Mouse (Mus musculus) limb, embryonic 14.5 days (tissue): Measurements from ENCODE around the gene Cep70. TPM values are rescaled to one million over a fixed set of nuclear protein-coding genes. Genes with fewer than 3 reads are reported as not detected.

Experiments
- ATAC-seq: fragments of 200-750 bp; cut with Nextera tagmentation; 2 replicates; pipeline ENCODE4 v1.8.0; 2017; ENCODE audit warnings: low read depth, moderate number of reproducible peaks, moderate TSS enrichment; ENCODE audit not compliant: low FRiP score
- DNase-seq: peaks from one replicate; pipeline ENCODE4 v3.0.0-alpha.2; 2015; ENCODE audit warnings: low spot score
- H3K27ac ChIP-seq: fragments of 300-500 bp; sonication (generic); replicated peaks from 2 replicates; pipeline ENCODE4 v1.5.1; 2014; ENCODE audit warnings: low read depth, mild to moderate bottlenecking, low read length, moderate library complexity, mixed read lengths
- H3K27me3 ChIP-seq: fragments of 300-500 bp; sonication (generic); 2 replicates; pipeline ENCODE4 v1.6.1; 2014; ENCODE audit warnings: low read length, mixed read lengths; ENCODE audit not compliant: control insufficient read depth, insufficient read depth
- H3K36me3 ChIP-seq: fragments of 300-500 bp; sonication (generic); 2 replicates; pipeline ENCODE4 v1.6.1; 2014; ENCODE audit warnings: mild to moderate bottlenecking, low read length, moderate library complexity, mixed read lengths; ENCODE audit not compliant: control insufficient read depth, insufficient read depth
- H3K4me1 ChIP-seq: fragments of 300-500 bp; sonication (generic); 2 replicates; pipeline ENCODE4 v1.6.1; 2014; ENCODE audit warnings: antibody characterized with exemption, low read length, mixed read lengths; ENCODE audit not compliant: control insufficient read depth, insufficient read depth
- H3K4me2 ChIP-seq: fragments of 300-500 bp; sonication (generic); replicated peaks from 2 replicates; pipeline ENCODE4 v1.6.1; 2014; ENCODE audit warnings: low read depth, mild to moderate bottlenecking, low read length, moderate library complexity; ENCODE audit not compliant: severe bottlenecking
- H3K4me3 ChIP-seq: fragments of 300-500 bp; sonication (generic); replicated peaks from 2 replicates; pipeline ENCODE4 v1.5.1; 2014; ENCODE audit warnings: low read length
- H3K9ac ChIP-seq: fragments of 300-500 bp; sonication (generic); 2 replicates; pipeline ENCODE4 v1.6.1; 2014; ENCODE audit warnings: mild to moderate bottlenecking, low read depth, low read length, moderate library complexity; ENCODE audit not compliant: severe bottlenecking
- H3K9me3 ChIP-seq: fragments of 300-500 bp; sonication (generic); 2 replicates; pipeline ENCODE4 v1.6.1; 2016; ENCODE audit warnings: low read length; ENCODE audit not compliant: control insufficient read depth
- POLR2A ChIP-seq: fragments of 200-500 bp; IDR thresholded peaks from 2 replicates; pipeline ENCODE4 v1.8.0; 2012; ENCODE audit warnings: inconsistent platforms, mild to moderate bottlenecking, moderate library complexity, borderline replicate concordance; ENCODE audit not compliant: insufficient read depth, insufficient read length; ENCODE audit errors: extremely low read depth
- WGBS: fragments of 180-500 bp; shearing (Covaris S2); extraction: QIAGEN DNeasy Blood & Tissue Kit; methylation state at CpG from one replicate; pipeline ENCODE4 v1.1.7; 2014; 5-methylcytosine and 5-hydroxymethylcytosine counted together
- polyA plus RNA-seq, 2 experiments: library from polyadenylated mRNA; depleted of rRNA in 1 of 2; stranded (reverse) in 1 of 2; unstranded in 1 of 2; fragments of >200 nt; fragmentation: Nextera tagmentation in 1 of 2; extraction: Ambion mirVana in 1 of 2; gene quantifications; 2 replicates each; pipeline versions ENCODE4 v1.2.1 to v1.2.3; 2012 to 2014

Gene Cep70
- polyA plus RNA-seq, 2 experiments, result 16.6 to 23.9 TPM

DNA sequence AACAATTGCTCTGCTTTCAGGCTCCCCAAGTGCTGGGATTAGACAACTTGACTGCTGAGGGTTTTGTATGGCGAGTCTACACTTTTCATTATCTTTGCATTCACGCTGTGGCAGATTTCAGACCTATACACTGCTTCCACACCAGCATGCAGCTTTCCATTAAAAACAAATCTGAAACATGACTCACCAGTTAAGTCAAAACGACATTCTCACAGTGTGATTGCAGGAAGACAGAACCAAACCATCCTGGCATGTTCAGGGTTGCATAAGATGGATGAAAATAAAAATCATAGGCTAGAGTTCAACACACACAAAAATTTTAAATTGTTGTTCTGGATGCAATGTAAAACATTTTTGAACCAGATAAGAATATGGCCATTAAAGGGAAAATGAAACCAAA is 18.6 kb upstream of the Cep70 start:
- ATAC-seq (no peak), DNase-seq (no peak)
- Histone ChIP-seq H3K27ac (no peak overlapping the region), H3K4me2 (no peak overlapping the region), H3K4me1 (no peaks in the 10 kb centered on the region), H3K4me3 (no peak overlapping the region), H3K36me3 (no peaks in the 10 kb centered on the region), H3K27me3 (no peaks in the 10 kb centered on the region), H3K9ac (no peak overlapping the region), H3K9me3 (no peaks in the 10 kb centered on the region)
- 57% methylated on average over 3 of the region's 3 CpGs for WGBS
- no peak for TF ChIP-seq POLR2A

DNA sequence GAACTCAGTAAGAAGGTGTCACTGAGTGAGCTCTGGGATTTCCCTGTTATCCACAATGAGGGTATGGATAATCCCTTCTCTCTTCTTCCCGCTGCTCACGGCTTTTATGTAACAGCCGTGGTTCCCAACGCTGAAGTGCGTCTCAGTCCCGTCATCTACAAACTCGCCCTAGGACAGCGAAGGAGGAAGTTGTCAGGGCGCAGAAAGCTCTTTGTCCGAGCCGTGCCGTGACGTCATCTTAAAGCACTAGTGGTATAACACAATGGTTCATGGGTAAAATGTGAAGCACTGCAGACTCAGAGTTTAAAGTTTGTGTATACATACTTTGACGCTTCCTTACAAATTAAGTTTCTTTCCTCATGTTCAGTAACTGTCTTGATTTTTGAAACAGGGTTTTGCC is 13.7 kb upstream of the Cep70 start:
- Histone ChIP-seq H3K4me2 (no peak overlapping the region), H3K27ac (no peak overlapping the region), H3K9me3 (no peaks in the 10 kb centered on the region), H3K36me3 (no peaks in the 10 kb centered on the region), H3K27me3 (no peaks in the 10 kb centered on the region), H3K4me1 (no peaks in the 10 kb centered on the region), H3K9ac (no peak overlapping the region), H3K4me3 (no peak overlapping the region)
- TF ChIP-seq POLR2A, result no peak
- ATAC-seq, result no peak
- no peak for DNase-seq
- 90% methylated on average over 14 of the region's 14 CpGs for WGBS

DNA sequence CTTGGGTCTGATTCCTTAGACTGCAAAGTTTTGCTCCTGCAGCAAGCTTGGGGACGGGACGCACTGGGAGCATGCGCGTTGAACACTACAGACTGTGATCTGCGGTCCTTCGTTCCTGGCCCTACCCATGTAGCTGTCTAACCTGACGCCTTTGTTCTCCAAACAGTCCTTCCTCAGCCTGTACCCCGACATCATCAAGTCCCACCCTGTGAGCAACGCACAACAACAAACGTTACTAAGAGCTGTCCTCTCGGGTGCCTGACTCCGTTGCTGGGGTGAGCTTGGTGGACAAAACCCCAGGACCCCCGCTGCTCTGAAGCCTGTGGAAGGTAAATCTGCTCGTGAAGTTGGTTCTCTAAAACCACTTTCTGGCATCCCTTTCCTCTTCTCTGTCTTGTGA is 6.0 kb upstream of the Cep70 start, which contains the start of gene Faiml:
Gene Faiml (minus strand): TSS at position 101 of the 400 bp plus-strand sequence.
- Histone ChIP-seq H3K9ac (no peak within 1 kb of the TSS), H3K9me3 (no peaks in the 10 kb centered on the region), H3K36me3 (no peaks in the 10 kb centered on the region), H3K4me3 (no peak within 1 kb of the TSS), H3K4me2 (no peak within 1 kb of the TSS), H3K27ac (no peak within 1 kb of the TSS), H3K27me3 (no peaks in the 10 kb centered on the region), H3K4me1 (no peaks in the 10 kb centered on the region)
- DNase-seq, result no peak
- ATAC-seq, result no peak
- no peak for TF ChIP-seq POLR2A
- 86% methylated on average over 14 of the region's 14 CpGs for WGBS

DNA sequence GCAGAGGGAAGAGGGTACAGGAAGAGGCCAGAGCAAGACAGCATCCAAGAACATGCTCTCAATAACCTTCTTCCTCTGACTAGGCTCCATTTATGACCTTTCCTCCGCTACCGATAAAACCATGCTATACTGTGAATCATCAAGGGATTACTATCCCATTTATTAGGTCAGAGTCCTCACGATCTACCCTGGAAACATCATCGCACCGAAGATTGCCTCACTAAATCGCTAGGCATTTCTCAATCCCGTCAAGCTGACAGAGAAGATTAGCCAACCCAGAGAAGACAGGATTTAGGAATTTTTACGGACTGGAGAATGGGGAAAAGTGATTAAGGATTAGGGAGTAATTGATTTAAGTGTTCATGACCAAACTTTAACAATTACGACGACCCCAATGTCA is 4.9 kb upstream of the Cep70 start:
- no peak for TF ChIP-seq POLR2A
- WGBS, result 76% methylated on average over 10 of the region's 10 CpGs
- ATAC-seq, result no peak
- Histone ChIP-seq H3K36me3 (no peaks in the 10 kb centered on the region), H3K4me1 (peaks cover 2% of the 10 kb centered on the region; the same call in 1 of the 2 replicates), H3K9ac (no peak overlapping the region), H3K9me3 (no peaks in the 10 kb centered on the region), H3K27me3 (no peaks in the 10 kb centered on the region), H3K4me2 (no peak overlapping the region), H3K27ac (no peak overlapping the region), H3K4me3 (no peak overlapping the region)
- DNase-seq, result no peak

DNA sequence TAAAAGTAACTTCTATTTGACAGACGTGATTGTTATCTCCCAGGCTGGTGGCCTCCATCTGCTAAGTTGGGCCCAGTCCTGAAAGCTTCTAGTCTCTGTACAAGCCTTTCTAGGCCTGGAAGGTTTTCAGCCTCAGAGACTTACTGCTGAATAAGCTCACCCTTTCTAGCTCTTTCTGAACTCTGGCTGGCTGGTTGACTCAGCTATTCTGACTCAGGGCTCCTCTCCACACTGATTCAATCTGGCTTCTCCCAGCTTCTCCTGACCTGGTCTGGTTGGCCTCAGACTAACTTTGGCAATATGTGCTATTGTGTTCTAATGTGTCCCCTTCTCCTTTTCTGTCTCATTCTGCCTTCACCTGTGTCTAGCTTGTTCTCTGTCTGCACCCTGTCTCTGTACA is 3.9 kb upstream of the Cep70 start:
- H3K4me2 ChIP-seq, result no peak overlapping the region
- H3K27ac ChIP-seq, result no peak overlapping the region
- H3K4me3 ChIP-seq, result no peak overlapping the region
- no peak for TF ChIP-seq POLR2A
- H3K27me3 ChIP-seq, result no peaks in the 10 kb centered on the region
- DNase-seq, result no peak
- H3K36me3 ChIP-seq, result no peaks in the 10 kb centered on the region
- no peak for ATAC-seq
- no peak overlapping the region for H3K9ac ChIP-seq
- H3K9me3 ChIP-seq, result no peaks in the 10 kb centered on the region
- peaks cover 2% of the 10 kb centered on the region; the same call in 1 of the 2 replicates for H3K4me1 ChIP-seq
- WGBS, result 89% methylated on average over 1 of the region's 1 CpGs

DNA sequence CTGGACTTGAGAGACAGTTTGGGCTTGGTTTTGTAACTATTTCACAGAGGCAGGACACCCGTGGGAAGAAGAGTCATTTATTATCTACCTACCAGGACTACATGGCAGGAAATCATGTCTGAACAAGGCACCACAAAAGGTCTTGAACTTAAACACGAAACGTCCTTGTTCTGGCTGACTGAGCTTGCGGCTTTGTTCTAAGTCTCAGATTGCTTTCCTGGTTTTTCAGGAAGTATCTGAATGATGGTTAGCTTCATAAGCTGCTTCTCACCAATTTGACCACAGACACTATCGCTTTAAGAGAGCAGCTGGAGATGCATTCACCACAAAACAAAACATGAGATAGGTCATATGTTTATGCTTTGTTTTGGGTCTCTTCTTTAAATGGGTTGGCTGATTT is 2.6 kb upstream of the Cep70 start:
- Histone ChIP-seq H3K36me3 (no peaks in the 10 kb centered on the region), H3K27me3 (no peaks in the 10 kb centered on the region), H3K9ac (no peak overlapping the region), H3K4me2 (no peak overlapping the region), H3K4me3 (no peak overlapping the region), H3K4me1 (peaks cover 2% of the 10 kb centered on the region; the same call in 1 of the 2 replicates), H3K9me3 (no peaks in the 10 kb centered on the region), H3K27ac (no peak overlapping the region)
- no peak for TF ChIP-seq POLR2A
- WGBS, result 69% methylated on average over 5 of the region's 5 CpGs
- ATAC-seq (no peak), DNase-seq (no peak)
